Mouse (Mus musculus): ENCODE measurements around the gene Elk3. TPM values are rescaled to one million over a fixed set of nuclear protein-coding genes. Genes with fewer than 3 reads are reported as not detected.

The Elk3 gene
- polyA plus RNA-seq, 1 experiment from 2014 or later = 4.6 TPM

Other genes with a start within 250 kb of the Elk3 start
- 0.07 TPM in 1 of 2 replicates, not detected in the other for gene Cfap54, start 229.5 kb downstream of the Elk3 start, polyA plus RNA-seq (2015; fragmentation: Nextera tagmentation; extraction: Ambion mirVana)
- gene Cdk17, start 150.3 kb downstream of the Elk3 start, polyA plus RNA-seq (2015; fragmentation: Nextera tagmentation; extraction: Ambion mirVana) = 8.3 and 8.7 TPM in 2 replicates
- 79.5 and 80.1 TPM in 2 replicates for gene Lta4h, start 142.3 kb upstream of the Elk3 start, polyA plus RNA-seq (2015; fragmentation: Nextera tagmentation; extraction: Ambion mirVana)
- 9.7 and 10.0 TPM in 2 replicates for gene Hal, start 177.6 kb upstream of the Elk3 start, polyA plus RNA-seq (2015; fragmentation: Nextera tagmentation; extraction: Ambion mirVana)
- 22.6 and 23.3 TPM in 2 replicates for gene Amdhd1, start 228.9 kb upstream of the Elk3 start, polyA plus RNA-seq (2015; fragmentation: Nextera tagmentation; extraction: Ambion mirVana)
- 0.04 and 0.11 TPM in 2 replicates for gene Ccdc38, start 229.5 kb upstream of the Elk3 start, polyA plus RNA-seq (2015; fragmentation: Nextera tagmentation; extraction: Ambion mirVana)

Data from liver, embryonic 16.5 days (tissue).